Mouse (Mus musculus) lung, embryonic 15.5 days (tissue): ENCODE results near the gene Zbtb48. TPM values are rescaled to one million over a fixed set of nuclear protein-coding genes. Genes with fewer than 3 reads are reported as not detected.
A peak's percentile ranks its signal among the peaks of the same experiment; 100 is the strongest.

Source experiments
- ATAC-seq: fragments of 200-750 bp; cut with Nextera tagmentation; 2 replicates; pipeline ENCODE4 v1.8.0; 2017; ENCODE audit warnings: moderate number of reproducible peaks, borderline replicate concordance; ENCODE audit not compliant: low FRiP score, low TSS enrichment; ENCODE audit errors: extremely low read depth
- H3K27ac ChIP-seq: fragments of 300-500 bp; sonication (generic); 2 replicates; pipeline ENCODE4 v1.5.1; 2015; ENCODE audit warnings: moderate library complexity, mild to moderate bottlenecking, inconsistent platforms
- H3K27me3 ChIP-seq: fragments of 300-500 bp; sonication (generic); 2 replicates; pipeline ENCODE4 v1.6.1; 2015; ENCODE audit warnings: inconsistent platforms
- H3K36me3 ChIP-seq: fragments of 300-500 bp; sonication (generic); 2 replicates; pipeline ENCODE4 v1.6.1; 2015; ENCODE audit warnings: inconsistent platforms
- H3K4me1 ChIP-seq: fragments of 300-500 bp; sonication (generic); 2 replicates; pipeline ENCODE4 v1.6.1; 2015; ENCODE audit warnings: inconsistent platforms
- H3K4me2 ChIP-seq: fragments of 300-500 bp; sonication (generic); 2 replicates; pipeline ENCODE4 v1.6.1; 2015; ENCODE audit warnings: inconsistent platforms, mild to moderate bottlenecking, moderate library complexity
- H3K4me3 ChIP-seq: fragments of 300-500 bp; sonication (generic); 2 replicates; pipeline ENCODE4 v1.5.1; 2015; ENCODE audit warnings: mild to moderate bottlenecking, inconsistent platforms
- H3K9ac ChIP-seq: fragments of 300-500 bp; sonication (generic); 2 replicates; pipeline ENCODE4 v1.6.1; 2015; ENCODE audit warnings: inconsistent platforms
- H3K9me3 ChIP-seq: fragments of 300-500 bp; sonication (generic); 2 replicates; pipeline ENCODE4 v1.6.1; 2016; ENCODE audit warnings: inconsistent platforms
- WGBS: fragments of 180-500 bp; shearing (Covaris S2); methylation state at CpG from one replicate; pipeline ENCODE4 v1.1.7; 2015; 5-methylcytosine and 5-hydroxymethylcytosine counted together
- polyA plus RNA-seq: library from polyadenylated mRNA; unstranded; fragments of >200 nt; fragmentation: Nextera tagmentation; extraction: Ambion mirVana; gene quantifications from 2 replicates; pipeline ENCODE4 v1.2.1, GENCODE M21; 2015

Zbtb48 gene
- polyA plus RNA-seq, 1 experiment from 2014 or later = 19.0 TPM

DNA sequence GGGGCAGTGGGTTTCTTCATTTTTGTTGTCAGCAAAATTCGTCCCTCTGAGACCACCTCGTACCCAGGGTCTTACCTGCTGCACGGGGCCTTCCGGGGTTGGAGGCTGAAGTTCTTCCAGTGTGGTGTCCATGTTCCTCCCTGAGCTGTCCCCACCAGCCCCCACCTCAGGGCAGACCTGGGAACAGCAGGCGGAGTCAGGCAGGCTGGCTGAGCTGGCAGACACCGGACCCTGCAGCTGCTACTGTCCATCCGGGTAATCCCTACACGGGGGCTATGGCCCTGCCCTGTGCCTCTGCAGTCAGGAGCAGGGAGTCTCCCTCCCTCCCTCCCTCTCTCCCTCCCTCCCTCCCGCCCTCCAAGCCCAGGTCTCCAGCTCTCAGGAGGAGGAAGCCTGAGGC, 43.9 kb downstream of the Zbtb48 start:
- no peak overlapping the region for H3K27ac ChIP-seq
- H3K4me2 ChIP-seq = no peak overlapping the region
- 0 out of 2 replicates have a peak, but pooled peaks have one; percentile 20 for ATAC-seq
- peaks cover 31% of the 10 kb centered on the region for H3K36me3 ChIP-seq
- peaks cover 26% of the 10 kb centered on the region for H3K4me1 ChIP-seq
- no peak overlapping the region for H3K4me3 ChIP-seq
- no peaks in the 10 kb centered on the region for H3K27me3 ChIP-seq
- no peak overlapping the region for H3K9ac ChIP-seq
- WGBS = 26% methylated on average over 9 of the region's 9 CpGs
- no peaks in the 10 kb centered on the region for H3K9me3 ChIP-seq

DNA sequence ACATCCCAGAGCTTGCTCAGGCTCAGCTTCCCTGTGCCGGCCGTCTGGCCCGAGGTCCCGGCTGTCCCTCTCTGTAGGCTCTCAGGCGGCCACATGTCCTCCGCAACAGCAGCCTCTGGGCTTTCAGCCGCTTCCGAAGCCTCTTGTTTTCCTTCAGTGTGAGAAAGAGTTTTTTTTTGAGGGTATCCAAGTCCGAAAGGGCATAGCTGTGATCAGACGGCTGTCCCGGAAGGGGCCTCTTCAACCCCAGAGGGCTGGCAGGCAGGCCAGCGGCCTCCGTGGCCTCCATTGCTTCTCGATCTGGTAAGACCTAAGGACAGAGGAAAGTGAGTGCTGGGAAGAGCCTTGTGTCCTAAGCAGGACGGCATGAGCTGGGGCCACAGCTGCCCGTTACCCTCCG, 44.4 kb downstream of the Zbtb48 start:
- WGBS = 64% methylated on average over 17 of the region's 17 CpGs
- Histone ChIP-seq H3K27me3 (no peaks in the 10 kb centered on the region), H3K9ac (no peak overlapping the region), H3K36me3 (peaks cover 34% of the 10 kb centered on the region), H3K4me3 (no peak overlapping the region), H3K9me3 (no peaks in the 10 kb centered on the region), H3K4me2 (no peak overlapping the region), H3K27ac (no peak overlapping the region), H3K4me1 (peaks cover 22% of the 10 kb centered on the region)
- no peak for ATAC-seq

DNA sequence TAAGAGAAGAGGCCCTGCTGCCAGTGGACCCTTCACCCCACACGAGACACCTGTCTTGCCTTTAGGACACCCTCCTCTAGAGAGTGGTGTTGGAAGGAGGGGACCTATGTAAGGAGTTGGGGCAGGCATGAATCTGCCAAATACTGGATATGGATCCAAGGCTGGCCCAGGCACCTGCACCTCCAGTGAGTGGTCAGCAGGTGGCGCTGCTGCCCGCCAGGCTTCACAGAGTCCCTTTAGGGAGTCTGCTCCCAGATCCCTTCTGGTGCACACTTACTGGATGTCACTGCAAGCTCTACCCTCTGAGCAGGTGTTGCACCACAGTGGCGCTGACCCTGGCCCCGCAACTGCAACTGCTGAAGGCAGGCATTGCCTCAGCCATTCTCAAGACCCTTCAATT, 46.1 kb downstream of the Zbtb48 start:
- Histone ChIP-seq H3K4me1 (0 out of 2 replicates have a peak, but pooled peaks cover 7% of the 10 kb centered on the region), H3K27ac (no peak overlapping the region), H3K4me2 (no peak overlapping the region), H3K4me3 (no peak overlapping the region), H3K9ac (no peak overlapping the region), H3K9me3 (no peaks in the 10 kb centered on the region), H3K36me3 (peaks cover 42% of the 10 kb centered on the region), H3K27me3 (no peaks in the 10 kb centered on the region)
- ATAC-seq = peak; percentile 58; the same call in 1 of the 2 replicates
- WGBS = 11% methylated on average over 5 of the region's 5 CpGs

DNA sequence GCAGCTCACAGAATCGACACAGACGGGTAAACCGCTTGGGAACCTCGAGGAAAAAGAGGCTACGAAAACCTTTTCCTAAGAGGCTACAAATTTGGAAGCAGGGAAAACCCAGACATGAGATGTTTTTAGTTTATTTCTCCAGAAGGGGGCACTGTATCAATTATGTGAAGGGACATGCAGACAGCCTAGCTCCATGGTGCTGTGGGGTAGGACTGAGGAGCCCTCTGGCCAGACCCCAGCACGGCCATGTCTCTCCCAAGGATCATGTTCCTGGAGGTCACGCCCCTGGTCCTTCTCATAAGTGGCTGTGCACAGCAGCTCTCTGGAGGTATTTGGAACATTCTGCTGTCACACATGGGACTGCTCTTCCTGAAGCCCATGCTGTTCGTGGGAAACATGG, 46.8 kb downstream of the Zbtb48 start:
- Histone ChIP-seq H3K9me3 (no peaks in the 10 kb centered on the region), H3K27me3 (no peaks in the 10 kb centered on the region), H3K4me2 (no peak overlapping the region), H3K4me1 (0 out of 2 replicates have a peak, but pooled peaks cover under 1% of the 10 kb centered on the region), H3K27ac (no peak overlapping the region), H3K9ac (no peak overlapping the region), H3K4me3 (no peak overlapping the region), H3K36me3 (peaks cover 43% of the 10 kb centered on the region)
- no peak; the same call in 1 of the 2 replicates for ATAC-seq
- WGBS = 70% methylated on average over 8 of the region's 8 CpGs

DNA sequence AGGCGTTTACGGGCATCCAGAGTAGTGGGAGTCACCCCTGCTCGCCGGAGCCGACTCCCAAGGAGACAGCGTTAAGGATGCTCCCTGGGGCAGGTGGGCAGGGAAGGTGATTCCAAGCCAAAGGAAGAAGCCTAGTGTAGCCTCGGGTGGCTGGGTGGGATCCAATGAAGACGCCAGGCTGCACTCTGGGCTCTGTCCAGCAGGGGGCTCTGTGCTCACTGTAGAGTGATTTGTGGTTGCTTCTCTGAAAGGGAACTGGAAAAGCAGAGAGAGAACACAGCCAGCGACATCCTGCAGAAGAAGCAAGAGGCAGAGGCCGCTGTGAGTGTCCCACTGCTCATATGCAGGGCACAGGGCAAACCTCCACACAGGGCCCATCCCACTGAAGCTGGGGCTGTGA, 49.7 kb downstream of the Zbtb48 start:
- Histone ChIP-seq H3K27me3 (no peaks in the 10 kb centered on the region), H3K4me3 (no peak overlapping the region), H3K36me3 (peaks cover 65% of the 10 kb centered on the region), H3K9ac (no peak overlapping the region), H3K4me2 (no peak overlapping the region), H3K4me1 (no peaks in the 10 kb centered on the region), H3K9me3 (no peaks in the 10 kb centered on the region), H3K27ac (no peak overlapping the region)
- no peak for ATAC-seq
- WGBS = 38% methylated on average over 10 of the region's 10 CpGs

DNA sequence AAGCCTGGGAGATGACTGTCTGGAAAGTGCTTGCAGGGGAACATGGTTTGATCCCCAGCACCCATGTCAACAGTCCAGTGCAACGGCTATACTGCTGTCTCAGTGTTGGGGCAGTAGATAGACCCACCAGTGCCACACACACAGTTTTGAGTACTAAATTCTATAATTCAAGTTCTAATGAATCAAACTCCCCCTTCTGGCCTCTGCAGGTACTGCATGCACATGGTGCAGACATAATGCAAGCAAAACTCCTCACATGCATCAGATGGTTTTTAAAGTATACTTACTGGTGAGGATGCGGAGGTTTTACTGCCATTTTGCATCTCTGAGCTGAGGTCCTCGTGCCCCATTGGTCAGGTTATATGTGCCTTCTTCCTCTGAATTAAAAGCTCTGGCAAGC, 52.0 kb downstream of the Zbtb48 start:
- Histone ChIP-seq H3K27me3 (no peaks in the 10 kb centered on the region), H3K36me3 (peaks cover 61% of the 10 kb centered on the region), H3K27ac (no peak overlapping the region), H3K4me1 (no peaks in the 10 kb centered on the region), H3K9me3 (no peaks in the 10 kb centered on the region), H3K4me2 (no peak overlapping the region), H3K4me3 (no peak overlapping the region), H3K9ac (no peak overlapping the region)
- ATAC-seq = no peak
- WGBS = 95% methylated on average over 3 of the region's 3 CpGs

DNA sequence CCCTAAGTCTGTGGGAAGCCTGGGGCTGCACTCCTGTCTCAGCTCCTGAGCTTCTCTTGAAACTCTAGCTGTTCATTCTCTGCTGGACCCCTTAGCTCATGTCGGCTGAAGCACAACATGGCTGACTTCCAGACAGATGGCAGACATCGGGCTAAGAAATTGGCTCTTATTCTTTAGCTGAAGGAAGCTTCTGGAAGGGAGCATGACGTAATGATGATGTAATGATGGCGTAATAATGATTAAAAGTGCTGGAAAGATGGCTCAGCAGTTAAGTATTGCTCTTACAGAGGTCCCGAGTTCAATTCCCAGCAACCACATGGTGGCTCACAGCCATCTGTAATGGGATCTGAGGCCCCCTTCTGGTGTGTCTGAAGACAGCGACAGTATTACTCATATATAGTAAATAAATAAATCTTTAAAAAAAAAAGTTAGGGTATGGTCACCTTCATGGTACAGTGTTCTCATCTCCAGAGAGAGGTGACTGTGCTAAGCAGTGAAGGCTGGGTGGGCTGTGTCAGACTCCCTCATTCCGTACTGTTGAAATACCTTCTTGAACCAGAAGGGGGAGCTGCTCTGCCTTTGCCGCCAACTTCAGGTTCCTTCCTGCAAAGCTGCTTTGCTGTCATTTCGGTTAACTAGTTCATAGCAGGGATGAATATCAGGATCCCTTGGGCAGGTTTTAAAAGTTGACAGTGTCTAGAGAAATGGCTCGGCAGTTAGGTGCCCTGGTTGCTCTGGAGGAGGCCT, 55.1 kb downstream of the Zbtb48 start:
- WGBS = 65% methylated on average over 10 of the region's 10 CpGs
- no peaks in the 10 kb centered on the region for H3K4me1 ChIP-seq
- peaks cover 51% of the 10 kb centered on the region for H3K36me3 ChIP-seq

More for the DNA sequence above, 55.1 kb downstream of the Zbtb48 start:
- H3K27ac ChIP-seq = no peak overlapping the region
- no peak overlapping the region for H3K4me3 ChIP-seq
- no peak overlapping the region for H3K4me2 ChIP-seq
- ATAC-seq = no peak
- H3K9me3 ChIP-seq = no peaks in the 10 kb centered on the region
- no peaks in the 10 kb centered on the region for H3K27me3 ChIP-seq
- no peak overlapping the region for H3K9ac ChIP-seq

Other genes with a start within 250 kb of the Zbtb48 start
- gene Camta1, start 165.8 kb downstream of the Zbtb48 start, polyA plus RNA-seq = 78.7 and 86.7 TPM in 2 replicates
- 58.9 and 64.4 TPM in 2 replicates for gene Dnajc11, start 94.0 kb downstream of the Zbtb48 start, polyA plus RNA-seq
- gene Thap3, start 38.7 kb downstream of the Zbtb48 start, polyA plus RNA-seq = 40.7 and 41.1 TPM in 2 replicates
- gene Phf13, start 31.4 kb downstream of the Zbtb48 start, polyA plus RNA-seq = 28.5 and 29.7 TPM in 2 replicates
- 15.3 and 16.1 TPM in 2 replicates for gene Klhl21, start 18.9 kb downstream of the Zbtb48 start, polyA plus RNA-seq
- 0.40 and 0.42 TPM in 2 replicates for gene Tas1r1, start 10.9 kb upstream of the Zbtb48 start, polyA plus RNA-seq
- gene Nol9, start 11.7 kb upstream of the Zbtb48 start, polyA plus RNA-seq = 29.4 and 31.1 TPM in 2 replicates
- gene Plekhg5, start 44.8 kb upstream of the Zbtb48 start, polyA plus RNA-seq = 18.9 and 22.3 TPM in 2 replicates
- 1.1 and 1.5 TPM in 2 replicates for gene Tnfrsf25, start 88.3 kb upstream of the Zbtb48 start, polyA plus RNA-seq
- gene Espn, start 124.7 kb upstream of the Zbtb48 start, polyA plus RNA-seq = 11.4 and 13.4 TPM in 2 replicates
- 0.26 and 0.61 TPM in 2 replicates for gene Hes2, start 131.2 kb upstream of the Zbtb48 start, polyA plus RNA-seq
- 67.6 and 72.5 TPM in 2 replicates for gene Acot7, start 150.5 kb upstream of the Zbtb48 start, polyA plus RNA-seq
- gene Gpr153, start 246.6 kb upstream of the Zbtb48 start, polyA plus RNA-seq = 14.9 and 15.2 TPM in 2 replicates